ENCODE assay signal across 33 mouse cellular contexts in the genomic region with DNA sequence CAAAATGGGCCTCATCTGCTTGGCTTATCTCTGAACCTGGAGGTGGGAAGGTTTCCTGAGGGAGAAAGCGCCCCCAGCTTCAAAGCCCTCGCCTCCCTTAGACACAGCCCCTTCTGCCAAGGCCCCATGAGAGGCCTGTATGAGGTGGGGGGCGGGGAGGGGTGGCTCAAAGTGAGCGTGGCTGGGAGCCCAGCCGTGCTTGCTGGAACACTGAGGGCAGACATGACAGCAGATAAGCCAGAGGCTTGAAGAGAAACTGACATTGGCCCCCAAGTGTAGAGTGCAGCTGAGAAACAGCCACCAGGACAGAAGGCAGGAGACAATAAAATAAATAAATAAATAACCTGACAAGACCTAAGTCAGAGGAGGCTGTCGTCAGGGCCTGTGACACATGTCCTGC. TPM values are rescaled to one million over a fixed set of nuclear protein-coding genes. Genes with fewer than 3 reads are reported as not detected.
DNase-seq lines count a peak whose midpoint lies in the region; ATAC-seq and TF ChIP-seq lines count a peak whose summit lies in the region.
"Had no signal": no experiment of that assay in that cellular context is flagged by ENCODE, and none has a peak within 500 bp of the region (broad histone marks: within the 10 kb centered on the region; RNA-seq: fewer than 3 reads in every experiment).

No protein-coding gene starts in this region.

- H3K9ac ChIP-seq in heart, embryonic 11.5 days (ENCODE audit: low read depth, low read length): no peak overlapping the region
- H3K9ac ChIP-seq in heart, adult 2 months (ENCODE audit: low read depth, low read length): no peak overlapping the region
- H3K9ac ChIP-seq in kidney, postnatal 0 days (ENCODE audit: low read depth, low read length): no peak overlapping the region
- H3K9ac ChIP-seq in heart, postnatal 0 days (replicated peaks; ENCODE audit: low read depth, low read length): no peak overlapping the region
- H3K9ac ChIP-seq in intestine, embryonic 16.5 days (ENCODE audit: low read depth, low read length): no peak overlapping the region
- H3K9ac ChIP-seq: liver, embryonic 14.5 days; lung, embryonic 14.5 days; midbrain, embryonic 15.5 days; neural tube, embryonic 13.5 days had no signal

- no peaks in the 10 kb centered on the region for H3K36me3 ChIP-seq in heart, embryonic 11.5 days (ENCODE audit: control insufficient read depth, insufficient read depth, low read length)
- H3K36me3 ChIP-seq in heart, adult 2 months (ENCODE audit: control insufficient read depth, insufficient read depth, low read length): no peaks in the 10 kb centered on the region
- no peaks in the 10 kb centered on the region for H3K36me3 ChIP-seq in kidney, postnatal 0 days (ENCODE audit: insufficient read depth, low read length)
- H3K36me3 ChIP-seq in heart, postnatal 0 days (replicated peaks; ENCODE audit: control insufficient read depth, insufficient read depth, low read length): no peaks in the 10 kb centered on the region
- H3K36me3 ChIP-seq in intestine, embryonic 16.5 days (ENCODE audit: control insufficient read depth, insufficient read depth, low read length): no peaks in the 10 kb centered on the region
- H3K36me3 ChIP-seq: G1E; hindbrain, embryonic 10.5 days; midbrain, embryonic 15.5 days; neural tube, embryonic 13.5 days had no signal

- H3K9me3 ChIP-seq in heart, embryonic 11.5 days (replicated peaks; ENCODE audit: control insufficient read depth, low read length): no peaks in the 10 kb centered on the region; the same call in 1 of the 2 replicates
- 0 out of 2 replicates have a peak, but pooled peaks cover 4% of the 10 kb centered on the region for H3K9me3 ChIP-seq in kidney, postnatal 0 days (replicated peaks; ENCODE audit: low read length)
- peaks cover 2% of the 10 kb centered on the region; the same call in 1 of the 2 replicates for H3K9me3 ChIP-seq in heart, postnatal 0 days (replicated peaks; ENCODE audit: control insufficient read depth, low read length)
- H3K9me3 ChIP-seq in intestine, embryonic 16.5 days (ENCODE audit: control insufficient read depth, low read length): peaks cover 10% of the 10 kb centered on the region; the same call in 1 of the 2 replicates

- no peak overlapping the region for H3K27ac ChIP-seq in heart, embryonic 11.5 days (ENCODE audit: low read depth, low read length)
- H3K27ac ChIP-seq in heart, adult 2 months: no peak overlapping the region
- no peak overlapping the region for H3K27ac ChIP-seq in kidney, postnatal 0 days
- no peak overlapping the region for H3K27ac ChIP-seq in heart, postnatal 0 days (ENCODE audit: low read depth)
- no peak overlapping the region for H3K27ac ChIP-seq in intestine, embryonic 16.5 days (ENCODE audit: low read length)
- H3K27ac ChIP-seq: gastrocnemius, adult 2 months; hindbrain, embryonic 10.5 days; layer of hippocampus, adult 2 months; liver, embryonic 14.5 days; midbrain, embryonic 15.5 days; neural tube, embryonic 13.5 days had no signal

- no peak overlapping the region for H3K4me3 ChIP-seq in heart, embryonic 11.5 days (ENCODE audit: low read depth, low read length)
- H3K4me3 ChIP-seq in heart, adult 2 months: no peak overlapping the region
- H3K4me3 ChIP-seq in kidney, postnatal 0 days (replicated peaks; ENCODE audit: low read depth, low read length): no peak overlapping the region
- H3K4me3 ChIP-seq in heart, postnatal 0 days (ENCODE audit: low read depth, low read length): no peak overlapping the region
- no peak overlapping the region for H3K4me3 ChIP-seq in intestine, embryonic 16.5 days (ENCODE audit: low read length)
- H3K4me3 ChIP-seq: gastrocnemius, adult 2 months; hindbrain, embryonic 10.5 days; layer of hippocampus, adult 2 months; midbrain, embryonic 15.5 days; myocyte; neural tube, embryonic 13.5 days had no signal

- no peak for TF ChIP-seq POLR2A in heart, adult 2 months (IDR thresholded peaks at IDR 0.05; ENCODE audit: insufficient read depth, low read depth, low read length)

- H3K27me3 ChIP-seq in heart, embryonic 11.5 days (ENCODE audit: control insufficient read depth, insufficient read depth, low read length): no peaks in the 10 kb centered on the region
- no peaks in the 10 kb centered on the region for H3K27me3 ChIP-seq in heart, adult 2 months (ENCODE audit: control insufficient read depth, insufficient read depth, low read length)
- H3K27me3 ChIP-seq in kidney, postnatal 0 days (ENCODE audit: insufficient read depth, low read length): no peaks in the 10 kb centered on the region
- no peaks in the 10 kb centered on the region for H3K27me3 ChIP-seq in heart, postnatal 0 days (ENCODE audit: control insufficient read depth, insufficient read depth, low read length)
- H3K27me3 ChIP-seq in intestine, embryonic 16.5 days (replicated peaks; ENCODE audit: control insufficient read depth, insufficient read depth, low read length): no peaks in the 10 kb centered on the region
- H3K27me3 ChIP-seq: midbrain, embryonic 15.5 days; neural tube, embryonic 13.5 days; Patski had no signal

- H3K79me2 ChIP-seq in heart, adult 2 months (replicated peaks; ENCODE audit: control insufficient read depth, insufficient read depth, low read length): no peaks in the 10 kb centered on the region

- ATAC-seq in heart, embryonic 11.5 days (replicated peaks; ENCODE audit: insufficient number of reproducible peaks, low FRiP score, low TSS enrichment): peak; percentile 58; the same call in 1 of the 2 replicates
- ATAC-seq in kidney, postnatal 0 days (replicated peaks; ENCODE audit: low FRiP score, low read depth): 0 out of 2 replicates have a peak, but pooled peaks have one; percentile 10
- ATAC-seq in heart, postnatal 0 days (ENCODE audit: insufficient read depth, low read depth): peak; percentile 80
- peak; percentile 54 for ATAC-seq in intestine, embryonic 16.5 days
- ATAC-seq: midbrain, embryonic 15.5 days; Patski had no signal

- H3K4me1 ChIP-seq in heart, embryonic 11.5 days (ENCODE audit: control insufficient read depth, insufficient read depth, low read length): peaks cover 7% of the 10 kb centered on the region
- H3K4me1 ChIP-seq in heart, adult 2 months (ENCODE audit: control insufficient read depth, insufficient read depth, low read length): no peaks in the 10 kb centered on the region; the same call in 1 of the 2 replicates
- no peaks in the 10 kb centered on the region for H3K4me1 ChIP-seq in kidney, postnatal 0 days (replicated peaks; ENCODE audit: insufficient read depth, low read length)
- 0 out of 2 replicates have a peak, but pooled peaks cover 6% of the 10 kb centered on the region for H3K4me1 ChIP-seq in heart, postnatal 0 days (ENCODE audit: control insufficient read depth, insufficient read depth)
- peaks cover 6% of the 10 kb centered on the region for H3K4me1 ChIP-seq in intestine, embryonic 16.5 days (ENCODE audit: control insufficient read depth, insufficient read depth, low read length)

- no peak for TF ChIP-seq EP300 in heart, adult 2 months (IDR thresholded peaks at IDR 0.05; ENCODE audit: insufficient read depth, low read depth, low read length)
- no peak for TF ChIP-seq EP300 in heart, postnatal 0 days (IDR thresholded peaks at IDR 0.05; ENCODE audit: low read depth)

- H3K4me2 ChIP-seq in heart, embryonic 11.5 days: no peak overlapping the region
- no peak overlapping the region for H3K4me2 ChIP-seq in kidney, postnatal 0 days (ENCODE audit: low read length)
- H3K4me2 ChIP-seq in heart, postnatal 0 days (ENCODE audit: low read depth, low read length): no peak overlapping the region
- no peak overlapping the region for H3K4me2 ChIP-seq in intestine, embryonic 16.5 days (ENCODE audit: low read depth, low read length)
- H3K4me2 ChIP-seq: lung, embryonic 14.5 days; midbrain, embryonic 15.5 days; neural tube, embryonic 13.5 days had no signal

- TF ChIP-seq CTCF in heart, adult 2 months (IDR thresholded peaks at IDR 0.05): no peak
- no peak for TF ChIP-seq CTCF in kidney, postnatal 0 days (IDR thresholded peaks at IDR 0.05; ENCODE audit: low read depth)
- TF ChIP-seq CTCF in heart, postnatal 0 days (IDR thresholded peaks at IDR 0.05; ENCODE audit: low read depth): no peak

- WGBS in heart, embryonic 11.5 days (ENCODE audit: insufficient replicate concordance): 26% methylated on average over 6 of the region's 6 CpGs
- 41% methylated on average over 6 of the region's 6 CpGs for WGBS in heart, adult 2 months
- WGBS in kidney, postnatal 0 days: 52% methylated on average over 6 of the region's 6 CpGs
- WGBS in heart, postnatal 0 days: 24% methylated on average over 6 of the region's 6 CpGs
- WGBS in intestine, embryonic 16.5 days: 47% methylated on average over 6 of the region's 6 CpGs

- intact Hi-C loops in heart, adult 2 months (cut with DNase I): no loop called here

- no peak for DNase-seq in heart, adult 2 months
- no peak for DNase-seq in kidney, postnatal 0 days (ENCODE audit: low spot score)
- no peak for DNase-seq in kidney, postnatal 4 days
- DNase-seq in heart, postnatal 0 days (ENCODE audit: low spot score): peak; percentile 9
- DNase-seq in layer of hippocampus, postnatal 36 days: no peak
- DNase-seq: adrenal gland, postnatal 36 days; B cell, adult 2 months; cerebellum, adult 9-10 months; gastrocnemius, adult 2 months; kidney, adult 2 months; kidney, postnatal 10 days; lung, embryonic 14.5 days; retina, postnatal 1 day; thymus, postnatal 14 days had no signal

RNA-seq across cellular contexts. Expression of gene 1700021F07Rik, which starts 7.2 kb away (rescaled TPM):
- polyA plus RNA-seq in heart, embryonic 11.5 days (2014; fragmentation: Nextera tagmentation; extraction: Ambion mirVana): not detected in 2 replicates
- not detected for total RNA-seq in heart, adult 2 months (2021)
- polyA plus RNA-seq in heart, adult 2 months (2012; rRNA removed): not detected in 2 replicates
- polyA plus RNA-seq in kidney, postnatal 0 days (2015; fragmentation: Nextera tagmentation; extraction: Ambion mirVana): not detected in 2 replicates
- not detected in 2 replicates for total RNA-seq in heart, postnatal 0 days (2014; rRNA removed; ENCODE audit: low replicate concordance)
- not detected in 2 replicates for polyA plus RNA-seq in heart, postnatal 0 days (2015; fragmentation: Nextera tagmentation; extraction: Ambion mirVana)
- not detected in 2 replicates for polyA plus RNA-seq in intestine, embryonic 16.5 days (2015; fragmentation: Nextera tagmentation; extraction: Ambion mirVana)
- not detected for total RNA-seq in layer of hippocampus, postnatal 36 days (2021)
- total RNA-seq: adrenal gland, adult 18-20 months; adrenal gland, postnatal 36 days; CH12.LX; G1E; gastrocnemius, adult 2 months; gastrocnemius, postnatal 4 days; layer of hippocampus, adult 2 months; layer of hippocampus, postnatal 25 days; left cerebral cortex, postnatal 14 days had no signal
- polyA plus RNA-seq: forebrain, embryonic 11.5 days; frontal cortex, adult 2 months; G1E; hindbrain, embryonic 10.5 days; kidney, adult 2 months; limb, embryonic 14.5 days; liver, embryonic 14.5 days; lung, embryonic 14.5 days; midbrain, embryonic 15.5 days; myocyte; neural tube, embryonic 13.5 days; Patski; spleen, adult 2 months had no signal

Comparison
In these comparisons a context has a peak if more than half of its experiments do, and no peak if none do; other contexts are left out.
1. ATAC-seq: peak in every context shown above with its lines; median percentile 80 in heart, postnatal 0 days; 58 in heart, embryonic 11.5 days; 54 in intestine, embryonic 16.5 days; 10 in kidney, postnatal 0 days.